Mouse (Mus musculus): Measurements from ENCODE around the gene H60b. TPM values are rescaled to one million over a fixed set of nuclear protein-coding genes. Genes with fewer than 3 reads are reported as not detected.
"Not testable (repeated sequence)": the region's sequence is repeated elsewhere in the genome, so short reads cannot be mapped to it uniquely, and the experiment has no call there.

H60b gene
- polyA plus RNA-seq, 1 experiment: 0.24 TPM

- H3K4me3 ChIP-seq; H3K79me2 ChIP-seq (ENCODE audit: control insufficient read depth, insufficient read depth); H3K27me3 ChIP-seq (ENCODE audit: control insufficient read depth, insufficient read depth, insufficient read length); H3K4me2 ChIP-seq (ENCODE audit: low read depth); H3K36me3 ChIP-seq (ENCODE audit: control insufficient read depth, insufficient read depth); H3ac ChIP-seq (ENCODE audit: control insufficient read depth, insufficient read length): not testable (repeated sequence)
Observed at GRCm38 (mm10) chr10:22212012-22212696, 53.8 kb downstream of the H60b start.

- not testable (repeated sequence) for H3K27me3 ChIP-seq (ENCODE audit: control insufficient read depth, insufficient read depth, insufficient read length); H3K4me3 ChIP-seq; H3ac ChIP-seq (ENCODE audit: control insufficient read depth, insufficient read length); H3K79me2 ChIP-seq (ENCODE audit: control insufficient read depth, insufficient read depth); H3K4me2 ChIP-seq (ENCODE audit: low read depth); H3K36me3 ChIP-seq (ENCODE audit: control insufficient read depth, insufficient read depth)
Observed at GRCm38 (mm10) chr10:22223474-22224349, 65.3 kb downstream of the H60b start.

GRCm38 (mm10) chr10:22265060-22265459 is 106.7 kb downstream of the H60b start:
- no peak overlapping the region for H3K4me2 ChIP-seq (ENCODE audit: low read depth)
- H3ac ChIP-seq (ENCODE audit: control insufficient read depth, insufficient read length): no peak overlapping the region
- H3K4me3 ChIP-seq: no peak overlapping the region
- H3K36me3 ChIP-seq (ENCODE audit: control insufficient read depth, insufficient read depth): no peaks in the 10 kb centered on the region
- TF ChIP-seq POLR2A (IDR thresholded peaks at IDR 0.05; ENCODE audit: insufficient read length, low read depth): no peak
- TF ChIP-seq REST (IDR thresholded peaks at IDR 0.05; ENCODE audit: insufficient read depth, insufficient read length): no peak
- no peak for TF ChIP-seq TCF12 (IDR thresholded peaks at IDR 0.05; ENCODE audit: insufficient read depth, poor library complexity, severe bottlenecking)
- no peak for TF ChIP-seq SRF (IDR thresholded peaks at IDR 0.05; ENCODE audit: control insufficient read depth, insufficient read length, low read depth)
- no peak for TF ChIP-seq E2F4 (IDR thresholded peaks at IDR 0.05; ENCODE audit: insufficient read depth)
- no peaks in the 10 kb centered on the region for H3K27me3 ChIP-seq (ENCODE audit: control insufficient read depth, insufficient read depth, insufficient read length)
- no peaks in the 10 kb centered on the region for H3K79me2 ChIP-seq (ENCODE audit: control insufficient read depth, insufficient read depth)

DNA sequence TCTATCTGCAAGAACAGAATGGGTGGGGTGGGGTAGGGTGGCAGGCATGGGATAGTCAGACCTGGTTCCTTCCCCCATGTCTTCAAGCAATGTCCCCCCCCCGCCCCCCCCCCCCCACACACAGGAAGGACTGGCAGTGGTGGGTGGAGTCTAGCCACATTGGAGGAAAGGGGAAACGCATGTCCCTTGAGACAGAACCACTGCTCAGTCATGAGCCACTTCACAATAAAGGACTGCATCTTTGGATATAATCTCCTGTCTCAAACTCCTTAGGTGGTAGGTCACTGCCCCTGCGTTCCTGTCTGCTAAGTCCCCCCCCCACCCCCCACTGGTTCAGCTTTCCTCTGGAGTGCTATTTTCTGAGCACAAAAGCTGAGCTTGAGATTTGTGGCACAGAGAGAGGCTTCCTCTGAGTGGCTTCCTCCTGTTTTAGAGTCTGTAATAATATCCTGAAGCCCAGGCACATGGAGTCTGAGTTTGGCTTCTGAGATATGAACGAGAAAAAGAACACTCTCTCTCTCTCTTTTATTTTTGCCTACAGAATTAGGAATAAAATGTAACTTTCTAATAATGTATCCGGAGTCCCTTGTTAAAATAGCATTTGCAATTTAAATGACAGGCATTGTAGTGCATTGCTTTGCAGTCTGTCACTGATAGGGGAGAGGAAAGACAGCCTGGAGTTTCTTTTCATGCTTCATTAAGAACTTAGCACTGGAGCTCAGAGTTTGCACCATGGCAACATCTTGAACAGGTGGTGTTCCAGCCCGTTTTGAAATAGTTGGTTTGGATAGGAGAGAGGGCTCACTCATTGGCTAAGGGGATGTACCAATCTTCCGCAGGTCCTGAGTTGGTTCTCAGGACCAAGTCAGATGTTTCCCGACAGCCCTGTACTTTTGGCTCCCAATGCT is 112.7 kb downstream of the H60b start:
- not testable (repeated sequence) for H3K36me3 ChIP-seq (ENCODE audit: control insufficient read depth, insufficient read depth); H3K4me2 ChIP-seq (ENCODE audit: low read depth); H3K4me3 ChIP-seq; H3K79me2 ChIP-seq (ENCODE audit: control insufficient read depth, insufficient read depth); H3ac ChIP-seq (ENCODE audit: control insufficient read depth, insufficient read length)
- H3K27me3 ChIP-seq (ENCODE audit: control insufficient read depth, insufficient read depth, insufficient read length): peaks cover 20% of the 10 kb centered on the region

- not testable (repeated sequence) for H3K36me3 ChIP-seq (ENCODE audit: control insufficient read depth, insufficient read depth); H3K4me3 ChIP-seq; H3ac ChIP-seq (ENCODE audit: control insufficient read depth, insufficient read length); H3K79me2 ChIP-seq (ENCODE audit: control insufficient read depth, insufficient read depth)
- Histone ChIP-seq H3K27me3 (ENCODE audit: control insufficient read depth, insufficient read depth, insufficient read length) (peaks cover 20% of the 10 kb centered on the region), H3K4me2 (ENCODE audit: low read depth) (peak overlapping the region; percentile 6)
Observed at GRCm38 (mm10) chr10:22272914-22273683, 114.7 kb downstream of the H60b start.

DNA sequence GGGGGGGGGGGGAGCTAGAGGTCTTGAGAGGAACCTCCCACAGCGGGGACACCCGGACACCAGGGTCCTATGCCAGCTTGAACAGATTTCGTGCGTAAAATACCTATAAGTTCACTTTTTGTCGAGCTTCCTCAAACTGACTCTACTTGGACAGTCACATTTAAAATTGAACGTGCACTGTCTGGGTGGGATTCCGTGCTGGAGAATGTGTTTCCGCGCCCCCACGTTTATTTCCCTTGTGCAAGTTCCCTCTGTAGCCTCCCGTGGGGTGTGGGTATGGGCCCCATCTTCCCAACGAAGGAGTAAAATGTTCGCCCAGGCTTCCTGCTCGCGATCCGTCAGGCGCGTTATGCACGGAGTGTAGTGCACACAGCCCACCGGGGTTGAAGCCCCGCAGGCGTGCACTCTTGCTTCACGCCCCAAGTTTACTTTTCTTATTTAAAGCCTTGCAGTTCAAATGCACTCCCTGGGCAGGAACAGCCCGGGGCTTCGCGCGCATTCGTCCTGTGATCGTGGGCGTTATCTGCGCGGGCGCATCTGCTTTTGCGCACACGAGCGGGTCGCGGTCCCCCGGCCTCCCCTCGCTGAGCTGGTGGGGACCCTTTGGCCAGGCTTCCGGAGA is 115.4 kb downstream of the H60b start:
- TF ChIP-seq MAX (IDR thresholded peaks at IDR 0.05; ENCODE audit: low read depth) (no peak), TCF3 (IDR thresholded peaks at IDR 0.05; ENCODE audit: insufficient read length, low read depth) (no peak), MYOG (IDR thresholded peaks at IDR 0.05; ENCODE audit: control insufficient read depth in 1 of 3, insufficient read depth in 1 of 3, insufficient read length in 2 of 3, low read depth in 2 of 3) (no peak), POLR2AphosphoS2 (IDR thresholded peaks at IDR 0.05; ENCODE audit: insufficient read length, low read depth) (no peak), SRF (IDR thresholded peaks at IDR 0.05; ENCODE audit: control insufficient read depth, insufficient read length, low read depth) (no peak), POLR2A (IDR thresholded peaks at IDR 0.05; ENCODE audit: insufficient read length, low read depth) (no peak), REST (IDR thresholded peaks at IDR 0.05; ENCODE audit: insufficient read depth, insufficient read length) (no peak), USF1 (IDR thresholded peaks at IDR 0.05; ENCODE audit: low read depth) (no peak), CEBPB (IDR thresholded peaks at IDR 0.05; ENCODE audit: insufficient read depth, poor library complexity, severe bottlenecking) (no peak), MYOD1 (IDR thresholded peaks at IDR 0.05; ENCODE audit: control insufficient read depth in 1 of 3, insufficient read length in 2 of 3, low read depth in 2 of 3) (no peak), E2F4 (IDR thresholded peaks at IDR 0.05; ENCODE audit: insufficient read depth) (no peak), TCF12 (IDR thresholded peaks at IDR 0.05; ENCODE audit: insufficient read depth, poor library complexity, severe bottlenecking) (no peak)
- Histone ChIP-seq H3K4me2 (ENCODE audit: low read depth) (peak overlapping the region; percentile 6), H3K4me3 (no peak overlapping the region), H3ac (ENCODE audit: control insufficient read depth, insufficient read length) (no peak overlapping the region), H3K36me3 (ENCODE audit: control insufficient read depth, insufficient read depth) (no peaks in the 10 kb centered on the region), H3K79me2 (ENCODE audit: control insufficient read depth, insufficient read depth) (no peaks in the 10 kb centered on the region), H3K27me3 (ENCODE audit: control insufficient read depth, insufficient read depth, insufficient read length) (peaks cover 20% of the 10 kb centered on the region)

All from myocyte (in vitro differentiated cells).